Mouse (Mus musculus): ENCODE results near the gene Pot1a. TPM values are rescaled to one million over a fixed set of nuclear protein-coding genes. Genes with fewer than 3 reads are reported as not detected.

Gene Pot1a
- 12.1 and 13.7 TPM in 2 replicates for polyA plus RNA-seq (2015; fragmentation: Nextera tagmentation; extraction: Ambion mirVana)

DNA sequence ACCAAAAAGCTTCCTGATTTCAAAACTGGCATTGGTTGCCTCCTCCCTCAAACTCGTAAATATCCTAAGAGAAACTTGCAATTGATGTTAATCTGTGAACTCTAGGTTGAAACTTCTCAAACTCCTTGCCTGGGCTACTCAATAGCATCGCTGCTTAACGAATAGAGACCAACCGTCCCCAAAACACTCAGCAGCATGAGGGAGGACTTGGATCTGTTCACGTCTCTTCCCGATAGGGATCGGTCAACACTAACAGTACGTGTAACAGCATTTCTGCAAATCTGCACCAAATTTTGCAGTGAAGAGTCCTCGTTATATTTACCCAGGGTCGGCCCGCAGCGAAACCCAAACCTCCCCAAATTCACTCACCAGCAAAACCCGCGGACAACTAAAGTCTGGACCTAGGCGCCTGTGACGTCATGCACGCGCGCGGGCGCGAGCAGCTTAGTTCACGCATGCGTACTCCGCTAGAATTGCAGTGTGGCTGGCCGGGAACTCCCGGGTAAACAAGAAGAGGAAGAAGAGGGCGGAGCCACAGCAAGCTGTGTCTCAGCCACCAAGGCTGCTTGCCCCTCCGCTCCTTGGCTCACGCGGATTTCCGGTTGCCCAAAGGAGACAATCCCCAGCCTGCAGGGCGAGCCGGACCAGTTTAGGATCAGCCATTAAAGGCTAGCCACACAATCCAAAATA is at the start of gene Pot1a:
TSS of gene Pot1a (minus strand) at position 441 of the 690 bp plus-strand sequence.

Other genes with a start within 250 kb of the Pot1a start
- gene Gpr37, start 118.5 kb downstream of the Pot1a start, polyA plus RNA-seq (2015; fragmentation: Nextera tagmentation; extraction: Ambion mirVana) = 1.0 and 1.2 TPM in 2 replicates